Mouse (Mus musculus) frontal cortex, postnatal 25 days (tissue): ENCODE measurements around the gene Aatf.
"Not testable (repeated sequence)": the region's sequence is repeated elsewhere in the genome, so short reads cannot be mapped to it uniquely, and the experiment has no call there.

Experiments
- DNase-seq, 2 experiments: peaks; one replicate each; pipeline ENCODE4 v3.0.0; 2022; ENCODE audit warnings: low spot score in 2 of 2

Aatf gene

GRCm38 (mm10) chr11:84434879-84435278 is 78.4 kb downstream of the Aatf start:
- no peak for DNase-seq

GRCm38 (mm10) chr11:84430336-84430735 is 83.0 kb downstream of the Aatf start:
- DNase-seq = no peak

GRCm38 (mm10) chr11:84429581-84429980 is 83.7 kb downstream of the Aatf start:
- DNase-seq = no peak

GRCm38 (mm10) chr11:84426633-84426998 is 86.7 kb downstream of the Aatf start:
- no peak for DNase-seq

GRCm38 (mm10) chr11:84425736-84426632 is 87.3 kb downstream of the Aatf start:
- DNase-seq = no peak

GRCm38 (mm10) chr11:84420779-84421178 is 92.5 kb downstream of the Aatf start:
- DNase-seq = no peak

GRCm38 (mm10) chr11:84413111-84413510 is 100.2 kb downstream of the Aatf start:
- DNase-seq = no peak

GRCm38 (mm10) chr11:84412201-84412934 is 101.0 kb downstream of the Aatf start:
- no peak for DNase-seq

- DNase-seq = no peak
Measured at GRCm38 (mm10) chr11:84411642-84412018, 101.7 kb downstream of the Aatf start.

- no peak for DNase-seq
Measured at GRCm38 (mm10) chr11:84410879-84411641, 102.3 kb downstream of the Aatf start.

GRCm38 (mm10) chr11:84410383-84410782 is 102.9 kb downstream of the Aatf start:
- DNase-seq = no peak

GRCm38 (mm10) chr11:84406733-84407132 is 106.6 kb downstream of the Aatf start:
- no peak for DNase-seq

- no peak for DNase-seq
Measured at GRCm38 (mm10) chr11:84395010-84395409, 118.3 kb downstream of the Aatf start.

GRCm38 (mm10) chr11:84393571-84393970 is 119.8 kb downstream of the Aatf start:
- DNase-seq = no peak

GRCm38 (mm10) chr11:84392066-84392465 is 121.3 kb downstream of the Aatf start:
- not testable (repeated sequence) for DNase-seq

- no peak for DNase-seq
Measured at GRCm38 (mm10) chr11:84391126-84391525, 122.2 kb downstream of the Aatf start.

GRCm38 (mm10) chr11:84389332-84389731 is 124.0 kb downstream of the Aatf start:
- no peak for DNase-seq

- no peak for DNase-seq
Measured at GRCm38 (mm10) chr11:84383891-84384290, 129.4 kb downstream of the Aatf start.

GRCm38 (mm10) chr11:84382450-84382849 is 130.9 kb downstream of the Aatf start:
- DNase-seq = no peak

- DNase-seq = no peak
Measured at GRCm38 (mm10) chr11:84376510-84377365, 136.6 kb downstream of the Aatf start.

- DNase-seq = no peak
Measured at GRCm38 (mm10) chr11:84375951-84376496, 137.3 kb downstream of the Aatf start.
